Mouse (Mus musculus) left cerebral cortex, postnatal 10 days (tissue): Measurements from ENCODE around the gene Picalm. TPM values are rescaled to one million over a fixed set of nuclear protein-coding genes. Genes with fewer than 3 reads are reported as not detected.
"Not testable (repeated sequence)": the region's sequence is repeated elsewhere in the genome, so short reads cannot be mapped to it uniquely, and the experiment has no call there.

Experiments
- DNase-seq, 2 experiments: peaks; one replicate each; pipeline ENCODE4 v3.0.0; 2021 to 2022; ENCODE audit warnings: low spot score in 2 of 2, mixed read lengths in 1 of 2; ENCODE audit errors: extremely low spot score in 1 of 2
- intact Hi-C: fragments of 180-260 bp; cut with DNase I; formaldehyde crosslinking; loops from one replicate; pipeline ENCODE4 v1.15.1; 2025
- total RNA-seq, 2 experiments: library from RNA; stranded (reverse); gene quantifications; 2 replicates each; pipeline ENCODE4 v1.2.3; 2021

Gene Picalm
- total RNA-seq, 2 experiments from 2014 or later: 180 to 182 TPM

- peak; percentile 23 to 43 for DNase-seq
- intact Hi-C loops: loop anchor here (5.0 kb wide), 1 partner anchor 108 kb away; no protein-coding TSS in a partner anchor
Measured at GRCm38 (mm10) chr7:90130501-90131375, 725 bp downstream of the Picalm start.

GRCm38 (mm10) chr7:90131376-90131651 is 1.3 kb downstream of the Picalm start:
- intact Hi-C loops: loop anchor here (5.0 kb wide), 1 partner anchor 109 kb away; no protein-coding TSS in a partner anchor
- DNase-seq: no peak

DNA sequence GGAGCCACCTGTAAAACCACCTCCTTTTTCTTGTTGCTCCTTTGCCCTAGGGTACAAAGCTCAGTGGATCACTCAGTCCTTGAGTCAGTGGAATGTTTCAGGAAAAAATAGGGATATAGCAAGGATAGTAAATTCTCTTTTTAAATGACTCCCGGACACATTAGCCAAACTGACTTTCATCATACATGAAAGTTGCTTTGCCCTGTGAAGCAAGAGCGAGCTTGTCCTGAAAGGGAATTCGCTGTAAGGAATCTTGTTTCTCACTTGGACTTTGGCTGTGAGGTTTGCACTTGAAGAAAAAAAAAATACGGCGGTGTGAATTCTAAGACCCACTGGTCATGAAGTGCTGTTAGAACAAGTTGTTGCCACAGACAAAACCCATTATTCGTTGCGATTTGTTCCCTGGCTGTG is 1.8 kb downstream of the Picalm start:
- intact Hi-C loops: loop anchor here (5.0 kb wide), 1 partner anchor 110 kb away; no protein-coding TSS in a partner anchor

GRCm38 (mm10) chr7:90132322-90132721 is 2.3 kb downstream of the Picalm start:
- intact Hi-C loops: loop anchor here (5.0 kb wide), 1 partner anchor 110 kb away; no protein-coding TSS in a partner anchor
- DNase-seq: no peak

More for the DNA sequence above, 1.8 kb downstream of the Picalm start:
- no peak for DNase-seq

- DNase-seq: no peak
- intact Hi-C loops: no loop called here
Measured at GRCm38 (mm10) chr7:90136736-90137135, 6.7 kb downstream of the Picalm start.

DNA sequence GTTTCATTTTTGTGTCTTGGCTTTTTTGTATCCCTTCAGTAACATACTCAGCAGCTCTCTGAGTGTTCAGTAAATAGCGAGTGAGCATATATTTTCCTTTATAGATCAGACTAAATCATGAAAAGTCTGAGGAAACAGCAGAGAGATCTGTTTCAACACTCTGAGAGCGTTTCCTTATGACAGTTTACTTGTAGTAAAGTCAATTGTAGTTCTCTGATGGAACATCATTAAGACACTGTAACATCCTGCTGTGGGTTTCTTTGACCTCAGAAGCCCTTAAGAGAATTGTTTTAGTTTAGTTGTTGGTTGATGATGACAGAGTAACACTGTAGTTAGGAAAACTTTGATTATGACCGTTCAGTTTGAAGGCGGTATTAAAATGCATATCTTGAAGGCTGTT is 8.3 kb downstream of the Picalm start:
- no peak for DNase-seq
- intact Hi-C loops: no loop called here

- intact Hi-C loops: no loop called here
- no peak for DNase-seq
Measured at GRCm38 (mm10) chr7:90140290-90140689, 10.3 kb downstream of the Picalm start.

GRCm38 (mm10) chr7:90144275-90144674 is 14.3 kb downstream of the Picalm start:
- no peak for DNase-seq
- intact Hi-C loops: no loop called here

GRCm38 (mm10) chr7:90144971-90145370 is 15.0 kb downstream of the Picalm start:
- DNase-seq: no peak
- intact Hi-C loops: no loop called here

DNA sequence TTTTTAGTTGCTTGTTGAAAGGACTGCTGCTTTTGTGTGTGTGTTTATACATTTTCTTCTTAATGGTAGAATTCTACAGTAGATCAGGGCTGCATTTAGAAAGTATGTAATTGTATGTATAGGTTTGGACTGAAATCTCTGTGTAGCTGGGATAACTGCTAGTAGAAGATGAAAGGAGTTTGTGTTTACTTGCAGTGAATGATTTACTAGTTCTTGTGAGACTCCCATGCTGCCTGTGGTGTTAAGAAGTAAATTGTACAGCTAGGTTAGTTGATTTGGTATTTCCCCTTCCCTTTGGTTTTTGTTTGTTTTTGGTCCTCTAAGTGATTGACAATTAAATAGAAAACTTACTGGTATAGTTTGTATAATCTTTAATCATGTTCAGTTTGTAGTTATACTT is 15.4 kb downstream of the Picalm start:
- intact Hi-C loops: no loop called here
- DNase-seq: no peak

- intact Hi-C loops: no loop called here
- DNase-seq: no peak
Measured at GRCm38 (mm10) chr7:90145897-90146296, 15.9 kb downstream of the Picalm start.

GRCm38 (mm10) chr7:90146321-90146720 is 16.3 kb downstream of the Picalm start:
- intact Hi-C loops: no loop called here
- no peak for DNase-seq

DNA sequence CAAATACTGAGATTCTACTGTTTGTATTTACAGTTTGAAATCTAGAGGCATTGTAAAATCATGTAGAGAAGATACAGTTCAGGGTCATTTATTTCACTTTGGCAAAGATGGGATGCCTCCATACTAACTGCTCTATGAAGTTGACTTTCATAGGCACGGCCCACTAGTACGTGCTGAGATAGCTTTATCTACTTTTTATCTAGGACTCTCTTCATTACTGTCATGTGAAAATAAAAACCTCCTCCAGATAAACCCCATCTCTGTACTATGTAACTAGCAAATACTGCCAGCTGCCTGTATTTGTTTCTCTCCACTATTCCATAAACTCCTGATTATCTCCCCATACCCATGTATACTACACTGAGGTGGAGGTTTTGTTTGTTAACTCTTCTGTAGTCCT is 18.0 kb downstream of the Picalm start:
- no peak for DNase-seq
- intact Hi-C loops: no loop called here

DNA sequence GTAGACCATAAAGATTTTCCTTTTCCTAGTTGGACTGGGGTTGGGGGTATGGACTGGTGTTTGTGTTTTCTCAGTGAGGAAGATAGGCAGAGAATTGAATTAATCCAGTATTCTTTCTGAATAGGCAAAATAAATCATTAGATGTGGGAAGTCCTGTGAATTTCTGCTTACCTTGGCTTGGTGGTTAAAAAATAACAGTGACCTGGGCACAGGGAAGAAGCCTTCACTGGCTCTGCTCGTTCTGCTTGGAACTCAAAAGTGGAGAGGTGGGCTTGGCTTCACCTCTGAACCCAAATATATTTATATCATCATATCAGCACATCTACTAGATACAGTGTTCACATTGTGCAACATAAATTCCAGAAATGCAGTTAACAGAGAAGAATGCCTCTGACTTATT is 18.5 kb downstream of the Picalm start:
- intact Hi-C loops: no loop called here

GRCm38 (mm10) chr7:90150311-90150710 is 20.3 kb downstream of the Picalm start:
- peak in 1 of 2 experiments; percentile 65 for DNase-seq
- intact Hi-C loops: loop anchor here (5.0 kb wide), 1 partner anchor 153 kb away; no protein-coding TSS in a partner anchor

More for the DNA sequence above, 18.5 kb downstream of the Picalm start:
- DNase-seq: no peak

GRCm38 (mm10) chr7:90158034-90158433 is 28.0 kb downstream of the Picalm start:
- DNase-seq: no peak
- intact Hi-C loops: no loop called here

GRCm38 (mm10) chr7:90160598-90160997 is 30.6 kb downstream of the Picalm start:
- no peak for DNase-seq
- intact Hi-C loops: no loop called here

DNA sequence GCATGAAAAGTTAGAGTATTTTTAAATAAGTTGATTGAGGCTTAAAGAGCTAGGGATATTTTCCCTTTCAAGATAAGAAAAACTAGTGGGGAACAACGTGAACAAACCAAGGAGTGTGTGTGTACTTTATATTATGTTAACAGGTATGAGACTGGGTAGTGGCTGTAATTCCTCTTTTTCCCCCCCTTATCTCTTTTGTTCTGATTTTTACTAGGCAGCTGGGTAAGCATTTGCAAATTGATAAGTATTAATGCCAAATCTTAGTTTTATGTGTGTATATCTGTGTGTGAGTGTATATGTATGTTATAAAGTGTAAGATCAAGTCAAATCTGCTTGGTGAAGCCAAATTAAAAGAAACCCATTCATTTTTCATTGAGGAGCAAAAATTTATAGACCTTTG is 34.3 kb downstream of the Picalm start:
- intact Hi-C loops: no loop called here

GRCm38 (mm10) chr7:90165970-90166369 is 36.0 kb downstream of the Picalm start:
- DNase-seq: no peak
- intact Hi-C loops: no loop called here

More for the DNA sequence above, 34.3 kb downstream of the Picalm start:
- DNase-seq: no peak

- intact Hi-C loops, DNase-seq: not testable (repeated sequence)
Measured at GRCm38 (mm10) chr7:90167777-90168176, 37.8 kb downstream of the Picalm start.
